27 mouse cellular contexts compared by ENCODE assay signal in the genomic region with DNA sequence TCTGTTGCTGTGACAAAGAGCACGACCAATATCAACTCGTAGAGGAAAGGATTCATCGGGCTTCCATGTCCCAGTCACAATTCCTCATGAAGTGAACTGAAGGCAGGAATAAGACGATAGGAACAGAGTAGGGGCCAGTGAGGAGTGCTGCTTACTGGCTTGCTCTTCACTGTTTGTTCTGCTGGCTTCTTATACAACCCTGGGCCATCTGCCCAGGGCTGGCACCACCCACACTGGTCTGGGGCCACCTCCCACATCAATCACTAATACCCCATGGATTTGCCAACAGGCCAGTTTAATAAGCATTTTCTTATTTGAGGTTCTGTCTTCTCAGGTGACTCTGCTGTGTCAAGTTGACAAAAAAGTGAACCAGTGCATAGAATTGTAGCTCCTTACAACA.
"Had no signal": no experiment of that assay in that cellular context is flagged by ENCODE, and none has a peak within 500 bp of the region (broad histone marks: within the 10 kb centered on the region; RNA-seq: fewer than 3 reads in every experiment).

No protein-coding gene starts in this region.

- H3K27ac ChIP-seq: gastrocnemius, adult 2 months; heart, adult 2 months; heart, embryonic 13.5 days; heart, embryonic 15.5 days; hindbrain, embryonic 10.5 days; hindbrain, embryonic 12.5 days; hindbrain, embryonic 15.5 days; intestine, embryonic 15.5 days; left cerebral cortex, adult 2 months; limb, embryonic 10.5 days; limb, embryonic 12.5 days; liver, embryonic 13.5 days; liver, embryonic 15.5 days had no signal

- H3K4me2 ChIP-seq: heart, embryonic 11.5 days; heart, embryonic 13.5 days; heart, embryonic 15.5 days; hindbrain, embryonic 12.5 days; hindbrain, embryonic 15.5 days; intestine, embryonic 15.5 days; limb, embryonic 12.5 days; liver, embryonic 13.5 days; liver, embryonic 15.5 days had no signal

- H3K9me3 ChIP-seq: heart, embryonic 13.5 days; heart, embryonic 15.5 days; hindbrain, embryonic 10.5 days; hindbrain, embryonic 12.5 days; hindbrain, embryonic 15.5 days; intestine, embryonic 15.5 days; limb, embryonic 10.5 days; limb, embryonic 12.5 days; liver, embryonic 13.5 days; liver, embryonic 15.5 days had no signal

- H3K4me3 ChIP-seq: gastrocnemius, adult 2 months; heart, adult 2 months; heart, embryonic 13.5 days; heart, embryonic 15.5 days; hindbrain, embryonic 10.5 days; hindbrain, embryonic 12.5 days; hindbrain, embryonic 15.5 days; intestine, embryonic 15.5 days; layer of hippocampus, adult 2 months; left cerebral cortex, adult 2 months; limb, embryonic 10.5 days; limb, embryonic 12.5 days; liver, embryonic 13.5 days; liver, embryonic 15.5 days had no signal

- DNase-seq: gastrocnemius, adult 2 months; gastrocnemius, postnatal 10 days; gastrocnemius, postnatal 25 days; heart, adult 2 months; heart, postnatal 14 days; heart, postnatal 36 days; kidney, adult 18-20 months; kidney, adult 8-10 months; kidney, postnatal 10 days; kidney, postnatal 25 days; kidney, postnatal 4 days; liver; liver, embryonic 13.5 days had no signal

- H3K4me1 ChIP-seq: hindbrain, embryonic 10.5 days; hindbrain, embryonic 15.5 days; intestine, embryonic 15.5 days; limb, embryonic 10.5 days; liver, embryonic 13.5 days; liver, embryonic 15.5 days had no signal

- H3K27me3 ChIP-seq: heart, embryonic 13.5 days; hindbrain, embryonic 12.5 days; hindbrain, embryonic 15.5 days; intestine, embryonic 15.5 days; limb, embryonic 12.5 days; liver, embryonic 13.5 days; liver, embryonic 15.5 days had no signal

- H3K9ac ChIP-seq: heart, embryonic 13.5 days; heart, embryonic 15.5 days; hindbrain, embryonic 12.5 days; hindbrain, embryonic 15.5 days; intestine, embryonic 15.5 days; limb, embryonic 12.5 days; liver, embryonic 13.5 days; liver, embryonic 15.5 days had no signal

- ATAC-seq: inflammation-experienced regulatory T-cells, adult 6 months; intestine, embryonic 15.5 days; intestine, postnatal 0 days had no signal

- H3K36me3 ChIP-seq: heart, embryonic 13.5 days; heart, embryonic 15.5 days; hindbrain, embryonic 10.5 days; hindbrain, embryonic 12.5 days; hindbrain, embryonic 15.5 days; intestine, embryonic 15.5 days; limb, embryonic 10.5 days; limb, embryonic 12.5 days; liver, embryonic 13.5 days; liver, embryonic 15.5 days had no signal
